In the genomic region with DNA sequence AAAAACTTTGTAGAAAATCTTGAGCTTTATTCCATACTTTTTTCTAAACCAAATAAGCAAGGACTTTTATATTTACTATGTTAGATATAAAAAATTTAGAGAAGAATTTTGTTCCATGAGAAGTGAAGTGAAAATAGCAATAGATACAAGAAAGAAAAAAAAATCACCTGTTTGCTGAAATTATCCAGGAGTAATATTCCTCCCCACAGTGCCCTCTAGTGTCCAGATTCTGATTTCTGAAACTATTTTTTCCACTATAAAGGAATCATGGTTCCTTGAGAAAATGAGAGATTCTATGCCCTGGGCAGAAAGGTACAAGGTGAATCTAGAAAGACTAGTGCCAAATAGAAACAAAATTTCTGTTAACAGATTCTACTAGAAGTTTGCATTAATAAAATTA, we compare ENCODE assay signal across 12 mouse cellular contexts.
DNase-seq lines count a peak whose midpoint lies in the region; ATAC-seq lines count a peak whose summit lies in the region.
"Had no signal": no experiment of that assay in that cellular context is flagged by ENCODE, and none has a peak within 500 bp of the region (broad histone marks: within the 10 kb centered on the region; RNA-seq: fewer than 3 reads in every experiment).

No protein-coding gene starts in this region.

- H3K27me3 ChIP-seq in embryonic facial prominence, embryonic 11.5 days (ENCODE audit: control insufficient read depth, insufficient read depth, low read length) = no peaks in the 10 kb centered on the region
- no peaks in the 10 kb centered on the region for H3K27me3 ChIP-seq in embryonic facial prominence, embryonic 10.5 days (replicated peaks; ENCODE audit: low read depth, poor library complexity, severe bottlenecking)
- H3K27me3 ChIP-seq in midbrain, embryonic 14.5 days (ENCODE audit: control insufficient read depth, insufficient read depth, low read length) = no peaks in the 10 kb centered on the region
- H3K27me3 ChIP-seq in midbrain, embryonic 13.5 days = no peaks in the 10 kb centered on the region
- H3K27me3 ChIP-seq: embryonic facial prominence, embryonic 13.5 days; lung, embryonic 15.5 days had no signal

- no peak for ATAC-seq in embryonic facial prominence, embryonic 11.5 days (replicated peaks; ENCODE audit: insufficient number of reproducible peaks, low FRiP score, low TSS enrichment, low read depth)
- no peak for ATAC-seq in midbrain, embryonic 14.5 days (ENCODE audit: low FRiP score, low TSS enrichment)
- no peak for ATAC-seq in midbrain, embryonic 13.5 days

- H3K4me2 ChIP-seq in embryonic facial prominence, embryonic 11.5 days (ENCODE audit: low read depth, low read length) = no peak overlapping the region
- no peak overlapping the region for H3K4me2 ChIP-seq in midbrain, embryonic 14.5 days (ENCODE audit: low read length)
- H3K4me2 ChIP-seq in midbrain, embryonic 13.5 days (replicated peaks) = no peak overlapping the region
- H3K4me2 ChIP-seq: embryonic facial prominence, embryonic 13.5 days; lung, embryonic 15.5 days had no signal

- H3K9me3 ChIP-seq in embryonic facial prominence, embryonic 11.5 days (replicated peaks; ENCODE audit: control insufficient read depth, low read length) = no peaks in the 10 kb centered on the region
- no peaks in the 10 kb centered on the region for H3K9me3 ChIP-seq in embryonic facial prominence, embryonic 10.5 days
- no peaks in the 10 kb centered on the region for H3K9me3 ChIP-seq in midbrain, embryonic 14.5 days (ENCODE audit: control insufficient read depth, low read length)
- no peaks in the 10 kb centered on the region for H3K9me3 ChIP-seq in midbrain, embryonic 13.5 days
- H3K9me3 ChIP-seq: embryonic facial prominence, embryonic 13.5 days; heart, embryonic 10.5 days; lung, embryonic 15.5 days had no signal

- H3K4me3 ChIP-seq in embryonic facial prominence, embryonic 11.5 days (ENCODE audit: low read depth, low read length) = no peak overlapping the region
- no peak overlapping the region for H3K4me3 ChIP-seq in embryonic facial prominence, embryonic 10.5 days
- H3K4me3 ChIP-seq in midbrain, embryonic 14.5 days (replicated peaks; ENCODE audit: low read depth, low read length) = no peak overlapping the region
- H3K4me3 ChIP-seq in midbrain, embryonic 13.5 days (replicated peaks) = no peak overlapping the region
- H3K4me3 ChIP-seq: embryonic facial prominence, embryonic 13.5 days; heart, embryonic 10.5 days; lung, embryonic 15.5 days; myocyte had no signal

- DNase-seq in embryonic facial prominence, embryonic 11.5 days (ENCODE audit: low spot score) = peak; percentile 59
- DNase-seq in embryonic facial prominence, embryonic 10.5 days (ENCODE audit: low spot score) = no peak
- DNase-seq in kidney, postnatal 36 days = peak; percentile 3 to 5
- DNase-seq in kidney, adult 8-10 months = no peak
- peak; percentile 77 for DNase-seq in midbrain, embryonic 14.5 days
- no peak for DNase-seq in testis, postnatal 10 days (ENCODE audit: low spot score)
- no peak for DNase-seq in right cerebral cortex, adult 18-20 months

- H3K27ac ChIP-seq in embryonic facial prominence, embryonic 11.5 days (replicated peaks; ENCODE audit: low read depth, low read length) = no peak overlapping the region
- no peak overlapping the region for H3K27ac ChIP-seq in embryonic facial prominence, embryonic 10.5 days (replicated peaks)
- H3K27ac ChIP-seq in midbrain, embryonic 14.5 days (replicated peaks; ENCODE audit: low read depth, low read length) = no peak overlapping the region
- H3K27ac ChIP-seq in midbrain, embryonic 13.5 days = no peak overlapping the region
- H3K27ac ChIP-seq: embryonic facial prominence, embryonic 13.5 days; heart, embryonic 10.5 days; lung, embryonic 15.5 days had no signal

- H3K9ac ChIP-seq in embryonic facial prominence, embryonic 11.5 days (replicated peaks; ENCODE audit: low read length) = no peak overlapping the region
- no peak overlapping the region for H3K9ac ChIP-seq in midbrain, embryonic 14.5 days (replicated peaks; ENCODE audit: low read length)
- no peak overlapping the region for H3K9ac ChIP-seq in midbrain, embryonic 13.5 days (replicated peaks)
- H3K9ac ChIP-seq: embryonic facial prominence, embryonic 13.5 days; lung, embryonic 15.5 days had no signal

- no peaks in the 10 kb centered on the region for H3K36me3 ChIP-seq in embryonic facial prominence, embryonic 11.5 days (replicated peaks; ENCODE audit: control insufficient read depth, insufficient read depth, low read depth, low read length)
- no peaks in the 10 kb centered on the region for H3K36me3 ChIP-seq in embryonic facial prominence, embryonic 10.5 days (replicated peaks)
- H3K36me3 ChIP-seq in midbrain, embryonic 14.5 days (ENCODE audit: control insufficient read depth, insufficient read depth, low read length) = no peaks in the 10 kb centered on the region
- no peaks in the 10 kb centered on the region for H3K36me3 ChIP-seq in midbrain, embryonic 13.5 days
- H3K36me3 ChIP-seq: embryonic facial prominence, embryonic 13.5 days; heart, embryonic 10.5 days; lung, embryonic 15.5 days had no signal

- H3K4me1 ChIP-seq in embryonic facial prominence, embryonic 11.5 days (ENCODE audit: control insufficient read depth, insufficient read depth, low read length) = no peaks in the 10 kb centered on the region
- no peaks in the 10 kb centered on the region for H3K4me1 ChIP-seq in embryonic facial prominence, embryonic 10.5 days
- no peaks in the 10 kb centered on the region for H3K4me1 ChIP-seq in midbrain, embryonic 14.5 days (ENCODE audit: control insufficient read depth, insufficient read depth, low read length)
- H3K4me1 ChIP-seq in midbrain, embryonic 13.5 days (replicated peaks) = no peaks in the 10 kb centered on the region
- H3K4me1 ChIP-seq: embryonic facial prominence, embryonic 13.5 days; heart, embryonic 10.5 days; lung, embryonic 15.5 days had no signal

Comparison
In these comparisons a context has a peak if more than half of its experiments do, and no peak if none do; other contexts are left out.
1. DNase-seq: peak in embryonic facial prominence, embryonic 11.5 days (single experiment), kidney, postnatal 36 days (2 of 2) and midbrain, embryonic 14.5 days (single experiment); none in embryonic facial prominence, embryonic 10.5 days (single experiment), kidney, adult 8-10 months (0 of 2), testis, postnatal 10 days (single experiment) and right cerebral cortex, adult 18-20 months (single experiment).